Mouse (Mus musculus): ENCODE data around the gene Socs4.

Gene Socs4

GRCm38 (mm10) chr14:47325965-47326761, 49.4 kb downstream of the Socs4 start:
- in situ Hi-C loops (cut with MboI; ENCODE audit: low pct_unique_long_range_greater_than_20kb in 1 of 2, low sequenced_read_pairs in 2 of 2, unreplicated experiment in 1 of 2), result no loop called here

- in situ Hi-C loops (cut with MboI; ENCODE audit: low pct_unique_long_range_greater_than_20kb in 1 of 2, low sequenced_read_pairs in 2 of 2, unreplicated experiment in 1 of 2), result no loop called here
These were observed 50.6 kb downstream of the Socs4 start for GRCm38 (mm10) chr14:47327347-47327746.

GRCm38 (mm10) chr14:47331920-47332319, 55.2 kb downstream of the Socs4 start:
- in situ Hi-C loops (cut with MboI; ENCODE audit: low pct_unique_long_range_greater_than_20kb in 1 of 2, low sequenced_read_pairs in 2 of 2, unreplicated experiment in 1 of 2), result no loop called here

GRCm38 (mm10) chr14:47334819-47335218, 58.1 kb downstream of the Socs4 start:
- in situ Hi-C loops (cut with MboI; ENCODE audit: low pct_unique_long_range_greater_than_20kb in 1 of 2, low sequenced_read_pairs in 2 of 2, unreplicated experiment in 1 of 2), result no loop called here

GRCm38 (mm10) chr14:47335300-47335699, 58.6 kb downstream of the Socs4 start:
- in situ Hi-C loops (cut with MboI; ENCODE audit: low pct_unique_long_range_greater_than_20kb in 1 of 2, low sequenced_read_pairs in 2 of 2, unreplicated experiment in 1 of 2), result no loop called here

GRCm38 (mm10) chr14:47340231-47340925, 63.6 kb downstream of the Socs4 start:
- in situ Hi-C loops (cut with MboI; ENCODE audit: low pct_unique_long_range_greater_than_20kb in 1 of 2, low sequenced_read_pairs in 2 of 2, unreplicated experiment in 1 of 2), result loop anchor here (5.0 kb wide), 2 partner anchors 42 to 47 kb away; no protein-coding TSS in a partner anchor

- in situ Hi-C loops (cut with MboI; ENCODE audit: low pct_unique_long_range_greater_than_20kb in 1 of 2, low sequenced_read_pairs in 2 of 2, unreplicated experiment in 1 of 2), result loop anchor here (5.0 kb wide), 2 partner anchors 40 to 45 kb away; no protein-coding TSS in a partner anchor
These were observed 65.1 kb downstream of the Socs4 start for GRCm38 (mm10) chr14:47341811-47342291.

Data from mouse embryonic stem cell (cell line).